ENCODE assay signal across 26 mouse cellular contexts in the genomic region with DNA sequence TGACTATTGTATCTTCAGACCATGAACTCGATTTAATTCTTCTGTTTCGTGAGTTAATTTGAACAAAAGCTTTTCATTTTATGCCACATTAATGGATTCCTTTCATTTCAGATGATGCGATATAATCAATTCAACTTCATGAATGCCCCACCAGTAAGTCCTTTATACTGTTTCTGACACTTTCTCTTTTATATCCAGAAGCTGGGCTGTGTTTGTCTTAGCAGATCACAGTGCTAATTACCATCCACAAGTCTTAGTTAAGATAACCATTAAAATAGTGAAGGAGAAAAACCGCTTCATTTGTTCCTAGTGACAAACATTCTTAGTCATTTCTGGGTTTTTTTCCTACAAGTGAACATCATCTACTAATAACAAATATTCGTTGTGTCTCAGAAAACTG. TPM values are rescaled to one million over a fixed set of nuclear protein-coding genes. Genes with fewer than 3 reads are reported as not detected.
A peak's percentile ranks its signal among the peaks of the same experiment; 100 is the strongest.
DNase-seq lines count a peak whose midpoint lies in the region; ATAC-seq and TF ChIP-seq lines count a peak whose summit lies in the region.
"Had no signal": no experiment of that assay in that cellular context is flagged by ENCODE, and none has a peak within 500 bp of the region (broad histone marks: within the 10 kb centered on the region; RNA-seq: fewer than 3 reads in every experiment).

No protein-coding gene starts in this region.

- DNase-seq in forebrain, embryonic 14.5 days (ENCODE audit: low spot score) = peak; percentile 7
- no peak for DNase-seq in forebrain, postnatal 0 days
- peak; percentile 2 for DNase-seq in retina, embryonic 14.5 days (ENCODE audit: low spot score)
- no peak for DNase-seq in retina, postnatal 1 day
- DNase-seq in embryo, embryonic 10.5 days (ENCODE audit: low spot score) = no peak
- DNase-seq: adrenal gland, adult 2 months; adrenal gland, postnatal 10 days; adrenal gland, postnatal 25 days; cerebellum, adult 11-12 months; cerebellum, adult 2 months; cerebellum, adult 9-10 months; cerebellum, postnatal 10 days; cerebellum, postnatal 25 days; embryo, embryonic 11 days had no signal

- ATAC-seq in forebrain, embryonic 14.5 days = peak; percentile 52; the same call in 1 of the 2 replicates
- ATAC-seq in forebrain, embryonic 12.5 days (ENCODE audit: low FRiP score) = no peak
- peak; percentile 32; the same call in 1 of the 2 replicates for ATAC-seq in forebrain, postnatal 0 days
- no peak for ATAC-seq in forebrain, embryonic 15.5 days (replicated peaks)

- H3K27me3 ChIP-seq in forebrain, embryonic 14.5 days (replicated peaks; ENCODE audit: control insufficient read depth, insufficient read depth, low read length) = no peaks in the 10 kb centered on the region
- H3K27me3 ChIP-seq in forebrain, embryonic 12.5 days = no peaks in the 10 kb centered on the region
- H3K27me3 ChIP-seq in forebrain, postnatal 0 days (ENCODE audit: insufficient read depth, low read length) = no peaks in the 10 kb centered on the region
- no peaks in the 10 kb centered on the region for H3K27me3 ChIP-seq in forebrain, embryonic 15.5 days
- H3K27me3 ChIP-seq: embryonic facial prominence, embryonic 13.5 days; embryonic facial prominence, embryonic 15.5 days had no signal

- no peaks in the 10 kb centered on the region for H3K9me3 ChIP-seq in forebrain, embryonic 14.5 days (replicated peaks; ENCODE audit: control insufficient read depth, low read length)
- no peaks in the 10 kb centered on the region for H3K9me3 ChIP-seq in forebrain, embryonic 12.5 days
- no peaks in the 10 kb centered on the region for H3K9me3 ChIP-seq in forebrain, postnatal 0 days (ENCODE audit: low read length)
- no peaks in the 10 kb centered on the region for H3K9me3 ChIP-seq in forebrain, embryonic 15.5 days
- H3K9me3 ChIP-seq: embryonic facial prominence, embryonic 13.5 days; embryonic facial prominence, embryonic 15.5 days had no signal

- WGBS in forebrain, embryonic 14.5 days = 14% methylated on average over 5 of the region's 5 CpGs
- WGBS in forebrain, embryonic 12.5 days = 45% methylated on average over 5 of the region's 5 CpGs
- 21% methylated on average over 5 of the region's 5 CpGs for WGBS in forebrain, postnatal 0 days
- WGBS in forebrain, embryonic 15.5 days = 20% methylated on average over 5 of the region's 5 CpGs

- H3K4me3 ChIP-seq in forebrain, embryonic 14.5 days (ENCODE audit: low read depth, low read length) = no peak overlapping the region
- no peak overlapping the region for H3K4me3 ChIP-seq in forebrain, embryonic 12.5 days (replicated peaks)
- no peak overlapping the region for H3K4me3 ChIP-seq in forebrain, postnatal 0 days (ENCODE audit: low read depth, low read length)
- H3K4me3 ChIP-seq in forebrain, embryonic 15.5 days = no peak overlapping the region
- H3K4me3 ChIP-seq: embryonic facial prominence, embryonic 13.5 days; embryonic facial prominence, embryonic 15.5 days; erythroblast, embryonic 14.5 days had no signal

- H3K4me2 ChIP-seq in forebrain, embryonic 14.5 days (ENCODE audit: low read length) = no peak overlapping the region
- H3K4me2 ChIP-seq in forebrain, embryonic 12.5 days = no peak overlapping the region
- no peak overlapping the region for H3K4me2 ChIP-seq in forebrain, postnatal 0 days (ENCODE audit: low read depth)
- H3K4me2 ChIP-seq in forebrain, embryonic 15.5 days (replicated peaks) = no peak overlapping the region
- H3K4me2 ChIP-seq: embryonic facial prominence, embryonic 13.5 days; embryonic facial prominence, embryonic 15.5 days had no signal

- no peaks in the 10 kb centered on the region for H3K4me1 ChIP-seq in forebrain, embryonic 14.5 days (ENCODE audit: control insufficient read depth, insufficient read depth, low read length)
- H3K4me1 ChIP-seq in forebrain, embryonic 12.5 days = peaks cover 5% of the 10 kb centered on the region; the same call in 1 of the 2 replicates
- no peaks in the 10 kb centered on the region for H3K4me1 ChIP-seq in forebrain, postnatal 0 days (ENCODE audit: insufficient read depth)
- 0 out of 2 replicates have a peak, but pooled peaks cover 3% of the 10 kb centered on the region for H3K4me1 ChIP-seq in forebrain, embryonic 15.5 days
- H3K4me1 ChIP-seq: embryonic facial prominence, embryonic 13.5 days; embryonic facial prominence, embryonic 15.5 days had no signal

- no peak for TF ChIP-seq CTCF in forebrain, postnatal 0 days (IDR thresholded peaks at IDR 0.05; ENCODE audit: low read depth)

- H3K36me3 ChIP-seq in forebrain, embryonic 14.5 days (ENCODE audit: control insufficient read depth, insufficient read depth, low read length) = no peaks in the 10 kb centered on the region
- no peaks in the 10 kb centered on the region for H3K36me3 ChIP-seq in forebrain, embryonic 12.5 days (replicated peaks)
- no peaks in the 10 kb centered on the region for H3K36me3 ChIP-seq in forebrain, postnatal 0 days (ENCODE audit: insufficient read depth)
- no peaks in the 10 kb centered on the region for H3K36me3 ChIP-seq in forebrain, embryonic 15.5 days
- H3K36me3 ChIP-seq: embryonic facial prominence, embryonic 13.5 days; embryonic facial prominence, embryonic 15.5 days had no signal

- no peak overlapping the region for H3K9ac ChIP-seq in forebrain, embryonic 14.5 days (ENCODE audit: low read length)
- H3K9ac ChIP-seq in forebrain, embryonic 12.5 days = no peak overlapping the region
- no peak overlapping the region for H3K9ac ChIP-seq in forebrain, postnatal 0 days
- no peak overlapping the region for H3K9ac ChIP-seq in forebrain, embryonic 15.5 days (replicated peaks)
- H3K9ac ChIP-seq: embryonic facial prominence, embryonic 13.5 days; embryonic facial prominence, embryonic 15.5 days had no signal

- H3K27ac ChIP-seq in forebrain, embryonic 14.5 days (ENCODE audit: low read depth, low read length) = no peak overlapping the region
- no peak overlapping the region for H3K27ac ChIP-seq in forebrain, embryonic 12.5 days
- H3K27ac ChIP-seq in forebrain, postnatal 0 days (ENCODE audit: low read depth, low read length) = no peak overlapping the region
- no peak overlapping the region for H3K27ac ChIP-seq in forebrain, embryonic 15.5 days (replicated peaks)
- H3K27ac ChIP-seq: embryonic facial prominence, embryonic 13.5 days; embryonic facial prominence, embryonic 15.5 days had no signal

RNA-seq across cellular contexts. Expression of a gene that starts 3.3 kb away (rescaled TPM):
- not detected in 2 replicates for polyA plus RNA-seq in forebrain, embryonic 14.5 days (2014; fragmentation: Nextera tagmentation; extraction: Ambion mirVana)
- not detected in 2 replicates for polyA plus RNA-seq in forebrain, embryonic 12.5 days (2016; fragmentation: Nextera tagmentation; extraction: Ambion mirVana)
- total RNA-seq in forebrain, postnatal 0 days (2014; rRNA removed) = not detected in 2 replicates
- polyA plus RNA-seq in forebrain, postnatal 0 days (2015; fragmentation: Nextera tagmentation; extraction: Ambion mirVana) = not detected in 2 replicates
- not detected in 2 replicates for polyA plus RNA-seq in forebrain, embryonic 15.5 days (2015; fragmentation: Nextera tagmentation; extraction: Ambion mirVana)
- total RNA-seq: adrenal gland, adult 2 months; adrenal gland, postnatal 10 days; adrenal gland, postnatal 25 days; adrenal gland, postnatal 4 days; ES-E14; MEL had no signal
- polyA plus RNA-seq: adrenal gland, adult 2 months; C2C12; cerebellum, adult 2 months; cortical plate, adult 2 months; embryonic facial prominence, embryonic 11.5 days; embryonic facial prominence, embryonic 13.5 days; embryonic facial prominence, embryonic 15.5 days; erythroblast, embryonic 14.5 days; frontal cortex, adult 2 months had no signal

RNA-seq across cellular contexts. Expression of a gene that starts 35.3 kb away (rescaled TPM):
- polyA plus RNA-seq in forebrain, embryonic 14.5 days (2014; fragmentation: Nextera tagmentation; extraction: Ambion mirVana) = not detected in 2 replicates
- polyA plus RNA-seq in forebrain, embryonic 12.5 days (2016; fragmentation: Nextera tagmentation; extraction: Ambion mirVana) = not detected in 2 replicates
- not detected in 2 replicates for total RNA-seq in forebrain, postnatal 0 days (2014; rRNA removed)
- polyA plus RNA-seq in forebrain, postnatal 0 days (2015; fragmentation: Nextera tagmentation; extraction: Ambion mirVana) = not detected in 2 replicates
- polyA plus RNA-seq in forebrain, embryonic 15.5 days (2015; fragmentation: Nextera tagmentation; extraction: Ambion mirVana) = 0.09 TPM in 1 of 2 replicates, not detected in the other
- total RNA-seq: adrenal gland, adult 2 months; adrenal gland, postnatal 10 days; adrenal gland, postnatal 25 days; adrenal gland, postnatal 4 days; ES-E14; MEL had no signal
- polyA plus RNA-seq: adrenal gland, adult 2 months; C2C12; cerebellum, adult 2 months; cortical plate, adult 2 months; erythroblast, embryonic 14.5 days; frontal cortex, adult 2 months had no signal

RNA-seq across cellular contexts. Expression of a gene that starts 36.6 kb away (rescaled TPM):
- 0.17 TPM in 1 of 2 replicates, not detected in the other for polyA plus RNA-seq in forebrain, embryonic 14.5 days (2014; fragmentation: Nextera tagmentation; extraction: Ambion mirVana)
- 0.31 and 0.56 TPM in 2 replicates for polyA plus RNA-seq in forebrain, embryonic 12.5 days (2016; fragmentation: Nextera tagmentation; extraction: Ambion mirVana)
- total RNA-seq in forebrain, postnatal 0 days (2014; rRNA removed) = 0.14 and 0.23 TPM in 2 replicates
- polyA plus RNA-seq in forebrain, postnatal 0 days (2015; fragmentation: Nextera tagmentation; extraction: Ambion mirVana) = 0.28 and 0.33 TPM in 2 replicates
- 0.22 and 0.32 TPM in 2 replicates for polyA plus RNA-seq in forebrain, embryonic 15.5 days (2015; fragmentation: Nextera tagmentation; extraction: Ambion mirVana)
- total RNA-seq: MEL had no signal
- polyA plus RNA-seq: C2C12; embryonic facial prominence, embryonic 13.5 days; erythroblast, embryonic 14.5 days had no signal

Comparison
In these comparisons a context has a peak if more than half of its experiments do, and no peak if none do; other contexts are left out.
1. ATAC-seq: peak in forebrain, embryonic 14.5 days (single experiment) and forebrain, postnatal 0 days (single experiment); none in forebrain, embryonic 12.5 days (single experiment) and forebrain, embryonic 15.5 days (single experiment).
2. DNase-seq: peak in forebrain, embryonic 14.5 days (single experiment) and retina, embryonic 14.5 days (single experiment); none in forebrain, postnatal 0 days (single experiment), retina, postnatal 1 day (single experiment) and embryo, embryonic 10.5 days (single experiment).